Comparison of ENCODE assay signal across 15 mouse cellular contexts in genomic region chr6:52836201-52836950, GRCm38 (mm10).
A peak's percentile ranks its signal among the peaks of the same experiment; 100 is the strongest.
DNase-seq lines count a peak whose midpoint lies in the region; ATAC-seq and TF ChIP-seq lines count a peak whose summit lies in the region.
"Had no signal": no experiment of that assay in that cellular context is flagged by ENCODE, and none has a peak within 500 bp of the region (broad histone marks: within the 10 kb centered on the region; RNA-seq: fewer than 3 reads in every experiment).

No protein-coding gene starts in this region.

- no peak overlapping the region for H3K9ac ChIP-seq in forebrain, embryonic 15.5 days (replicated peaks)
- H3K9ac ChIP-seq in forebrain, embryonic 11.5 days (ENCODE audit: low read length): no peak overlapping the region
- H3K9ac ChIP-seq in forebrain, postnatal 0 days: no peak overlapping the region
- no peak overlapping the region for H3K9ac ChIP-seq in limb, embryonic 15.5 days
- H3K9ac ChIP-seq: embryonic facial prominence, embryonic 13.5 days; heart, embryonic 13.5 days; hindbrain, embryonic 15.5 days; liver, embryonic 12.5 days had no signal

- intact Hi-C loops in left cerebral cortex, postnatal 10 days (cut with DNase I): loop anchor here (5.0 kb wide), 1 partner anchor 579 kb away; no protein-coding TSS in a partner anchor

- WGBS in forebrain, embryonic 15.5 days: 70% methylated on average over 15 of the region's 15 CpGs
- WGBS in forebrain, embryonic 11.5 days: 86% methylated on average over 15 of the region's 15 CpGs
- 65% methylated on average over 15 of the region's 15 CpGs for WGBS in forebrain, postnatal 0 days
- 58% methylated on average over 15 of the region's 15 CpGs for whole genome bisulfite sequencing in limb, embryonic 15.5 days

- ATAC-seq in forebrain, embryonic 15.5 days (replicated peaks): 0 out of 2 replicates have a peak, but pooled peaks have one; percentile 46
- no peak for ATAC-seq in forebrain, embryonic 11.5 days (replicated peaks; ENCODE audit: low FRiP score)
- ATAC-seq in forebrain, postnatal 0 days: peak; percentile 89
- 0 out of 2 replicates have a peak, but pooled peaks have one; percentile 18 for ATAC-seq in limb, embryonic 15.5 days (ENCODE audit: insufficient number of reproducible peaks, low FRiP score, low TSS enrichment, low read depth)
- no peak for ATAC-seq in erythroblast, adult 5-6 weeks (replicated peaks; ENCODE audit: low FRiP score, poor library complexity, severe bottlenecking)
- ATAC-seq: liver, embryonic 12.5 days had no signal

- no peaks in the 10 kb centered on the region for H3K9me3 ChIP-seq in forebrain, embryonic 15.5 days
- no peaks in the 10 kb centered on the region for H3K9me3 ChIP-seq in forebrain, embryonic 11.5 days (ENCODE audit: control insufficient read depth, low read length)
- no peaks in the 10 kb centered on the region for H3K9me3 ChIP-seq in forebrain, postnatal 0 days (ENCODE audit: low read length)
- H3K9me3 ChIP-seq in limb, embryonic 15.5 days: no peaks in the 10 kb centered on the region
- H3K9me3 ChIP-seq: embryonic facial prominence, embryonic 13.5 days; heart, embryonic 13.5 days; hindbrain, embryonic 15.5 days; liver, embryonic 12.5 days had no signal

- H3K36me3 ChIP-seq in forebrain, embryonic 15.5 days: no peaks in the 10 kb centered on the region
- H3K36me3 ChIP-seq in forebrain, embryonic 11.5 days (ENCODE audit: control insufficient read depth, insufficient read depth, low read length): no peaks in the 10 kb centered on the region
- H3K36me3 ChIP-seq in forebrain, postnatal 0 days (ENCODE audit: insufficient read depth): no peaks in the 10 kb centered on the region
- H3K36me3 ChIP-seq in limb, embryonic 15.5 days: no peaks in the 10 kb centered on the region
- H3K36me3 ChIP-seq: embryonic facial prominence, embryonic 13.5 days; heart, embryonic 13.5 days; hindbrain, embryonic 15.5 days; liver, embryonic 12.5 days had no signal

- H3K4me3 ChIP-seq in forebrain, embryonic 15.5 days: no peak overlapping the region
- H3K4me3 ChIP-seq in forebrain, embryonic 11.5 days (ENCODE audit: low read depth, low read length): no peak overlapping the region
- H3K4me3 ChIP-seq in forebrain, postnatal 0 days (ENCODE audit: low read depth, low read length): no peak overlapping the region
- no peak overlapping the region for H3K4me3 ChIP-seq in limb, embryonic 15.5 days
- H3K4me3 ChIP-seq: embryonic facial prominence, embryonic 13.5 days; heart, embryonic 13.5 days; hindbrain, embryonic 15.5 days; liver, embryonic 12.5 days had no signal

- peaks cover 25% of the 10 kb centered on the region for H3K4me1 ChIP-seq in forebrain, embryonic 15.5 days
- H3K4me1 ChIP-seq in forebrain, embryonic 11.5 days (replicated peaks; ENCODE audit: control insufficient read depth, insufficient read depth, low read length): peaks cover 5% of the 10 kb centered on the region; the same call in 1 of the 2 replicates
- H3K4me1 ChIP-seq in forebrain, postnatal 0 days (ENCODE audit: insufficient read depth): no peaks in the 10 kb centered on the region
- peaks cover 38% of the 10 kb centered on the region for H3K4me1 ChIP-seq in limb, embryonic 15.5 days
- H3K4me1 ChIP-seq: liver, embryonic 12.5 days had no signal

- no peak for DNase-seq in forebrain, embryonic 11.5 days (ENCODE audit: low spot score)
- peak; percentile 36 to 44 for DNase-seq in left cerebral cortex, postnatal 10 days (ENCODE audit: extremely low spot score in 1 of 2, low spot score in 2 of 2)
- DNase-seq in left cerebral cortex, adult 8-10 months (ENCODE audit: low spot score in 2 of 2): no peak
- DNase-seq in forebrain, postnatal 0 days: peak; percentile 54
- DNase-seq in urinary bladder, postnatal 25 days (ENCODE audit: low spot score): no peak
- DNase-seq: adrenal gland, adult 8-10 months had no signal

- no peak for TF ChIP-seq CTCF in forebrain, postnatal 0 days (IDR thresholded peaks at IDR 0.05; ENCODE audit: low read depth)

- no peak overlapping the region for H3K4me2 ChIP-seq in forebrain, embryonic 15.5 days (replicated peaks)
- no peak overlapping the region for H3K4me2 ChIP-seq in forebrain, embryonic 11.5 days (ENCODE audit: low read depth, low read length, severe bottlenecking)
- no peak overlapping the region for H3K4me2 ChIP-seq in forebrain, postnatal 0 days (ENCODE audit: low read depth)
- H3K4me2 ChIP-seq in limb, embryonic 15.5 days: no peak overlapping the region
- H3K4me2 ChIP-seq: embryonic facial prominence, embryonic 13.5 days; heart, embryonic 13.5 days; hindbrain, embryonic 15.5 days; liver, embryonic 12.5 days had no signal

- peaks cover 31% of the 10 kb centered on the region for H3K27me3 ChIP-seq in forebrain, embryonic 15.5 days
- H3K27me3 ChIP-seq in forebrain, embryonic 11.5 days (ENCODE audit: control insufficient read depth, insufficient read depth, low read length): no peaks in the 10 kb centered on the region; the same call in none of the 2 replicates
- H3K27me3 ChIP-seq in forebrain, postnatal 0 days (ENCODE audit: insufficient read depth, low read length): 0 out of 2 replicates have a peak, but pooled peaks cover 4% of the 10 kb centered on the region
- no peaks in the 10 kb centered on the region for H3K27me3 ChIP-seq in limb, embryonic 15.5 days
- H3K27me3 ChIP-seq: embryonic facial prominence, embryonic 13.5 days; heart, embryonic 13.5 days; hindbrain, embryonic 15.5 days; liver, embryonic 12.5 days had no signal

- no peak overlapping the region for H3K27ac ChIP-seq in forebrain, embryonic 15.5 days (replicated peaks)
- H3K27ac ChIP-seq in forebrain, embryonic 11.5 days (ENCODE audit: low read depth, low read length): no peak overlapping the region
- H3K27ac ChIP-seq in forebrain, postnatal 0 days (ENCODE audit: low read depth, low read length): no peak overlapping the region
- peak overlapping the region; percentile 43; the same call in 1 of the 2 replicates for H3K27ac ChIP-seq in limb, embryonic 15.5 days
- H3K27ac ChIP-seq: embryonic facial prominence, embryonic 13.5 days; heart, embryonic 13.5 days; hindbrain, embryonic 15.5 days; kidney, postnatal 0 days; liver, embryonic 12.5 days; stomach, postnatal 0 days had no signal

Comparison
In these comparisons a context has a peak if more than half of its experiments do, and no peak if none do; other contexts are left out.
1. ATAC-seq: peak in forebrain, embryonic 15.5 days (single experiment), forebrain, postnatal 0 days (single experiment) and limb, embryonic 15.5 days (single experiment); none in forebrain, embryonic 11.5 days (single experiment) and erythroblast, adult 5-6 weeks (single experiment).
2. DNase-seq: peak in left cerebral cortex, postnatal 10 days (2 of 2) and forebrain, postnatal 0 days (single experiment); none in forebrain, embryonic 11.5 days (single experiment), left cerebral cortex, adult 8-10 months (0 of 2) and urinary bladder, postnatal 25 days (single experiment).